Mouse (Mus musculus) bone marrow macrophage, adult 2 months (primary cell): ENCODE measurements around the gene Eps8.

ENCODE experiments used
- CTCF ChIP-seq: IDR thresholded peaks from 2 replicates; pipeline ENCODE4 v1.5.1; 2012; ENCODE audit warnings: low read depth, mild to moderate bottlenecking, low read length, moderate library complexity
- POLR2A ChIP-seq: IDR thresholded peaks from 2 replicates; pipeline ENCODE4 v1.6.1; 2012; ENCODE audit warnings: mild to moderate bottlenecking, low read depth, low read length, borderline replicate concordance

- TF ChIP-seq CTCF (no peak), POLR2A (no peak)
These were observed 44.8 kb upstream of the Eps8 start for GRCm38 (mm10) chr6:137699434-137699833.
